Mouse (Mus musculus): ENCODE measurements around the gene Gstp1.

The Gstp1 gene

DNA sequence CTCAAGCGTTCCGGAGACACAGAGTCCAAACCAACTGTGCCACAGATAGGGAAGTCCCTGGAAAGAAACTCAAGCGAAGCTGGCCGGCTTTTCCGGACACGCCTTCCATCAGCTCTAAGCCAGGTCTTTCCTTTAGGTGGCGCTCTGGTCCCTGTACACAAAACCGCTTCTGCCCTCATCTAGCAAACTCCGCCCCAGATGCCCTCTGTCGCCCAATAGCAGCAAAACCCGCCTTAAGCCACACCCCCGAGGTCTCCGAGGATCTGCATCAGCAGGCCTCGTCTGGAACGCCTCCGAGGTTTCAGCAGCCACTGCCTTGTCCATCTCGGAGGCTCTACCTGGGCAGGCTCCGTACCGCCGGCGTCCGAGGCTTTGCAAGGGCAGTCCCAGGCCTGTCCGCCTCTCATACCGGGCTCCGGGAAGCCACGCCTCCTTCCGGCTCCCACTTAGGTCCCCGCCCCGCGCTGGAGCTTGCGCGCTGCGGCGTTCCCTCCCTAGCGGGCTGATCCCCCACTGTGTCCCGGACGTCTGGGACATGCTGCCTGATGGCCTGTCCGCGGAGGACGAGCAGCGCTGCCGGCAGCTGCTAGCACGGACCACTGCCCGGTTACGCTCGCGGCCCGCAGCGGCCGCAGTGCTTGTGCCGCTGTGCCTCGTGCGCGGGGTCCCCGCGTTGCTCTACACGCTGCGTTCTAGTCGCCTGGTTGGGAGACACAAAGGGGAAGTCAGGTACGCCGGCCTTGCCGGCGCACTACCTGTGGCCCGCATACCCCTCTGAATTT lies 37.5 kb downstream of the Gstp1 start, which contains the start of the genes Nudt8 and Gm49405:
Gene Nudt8 (plus strand): TSS at position 462 of the 782 bp plus-strand sequence.
Gene Gm49405 (plus strand): TSS at position 508 of the 782 bp plus-strand sequence.
- peak; percentile 82 to 91 for DNase-seq (ENCODE audit: low spot score in 2 of 2)

DNA sequence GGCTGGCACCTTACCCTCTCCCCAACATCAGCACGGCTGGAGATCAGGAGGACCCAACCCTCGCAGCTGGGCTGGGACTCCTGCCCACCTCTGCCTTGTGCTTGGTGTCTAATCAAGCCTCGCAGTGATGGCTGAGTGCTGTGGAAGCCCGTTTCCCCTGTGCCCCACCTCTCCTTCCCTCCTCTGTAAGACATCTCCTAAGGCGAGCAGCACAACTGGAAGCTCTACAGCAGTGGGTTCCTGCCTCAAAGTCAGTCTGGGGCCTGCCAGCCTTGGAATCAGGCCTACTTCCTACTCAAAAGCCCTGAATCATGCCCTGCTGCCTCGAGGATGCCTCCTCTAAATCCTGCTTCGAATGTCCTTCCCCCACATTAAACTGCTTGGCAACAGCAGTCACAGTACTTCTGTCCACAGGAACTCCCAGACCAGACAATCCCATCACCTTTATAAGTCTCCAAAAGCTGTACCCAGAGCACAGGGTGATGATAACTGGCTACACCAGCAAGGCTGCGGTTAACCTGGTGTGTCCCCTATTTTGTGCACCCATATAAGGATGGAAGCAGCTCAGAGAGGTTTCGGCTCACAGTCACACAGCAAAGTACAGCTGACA lies 38.6 kb downstream of the Gstp1 start:
- DNase-seq (ENCODE audit: low spot score in 2 of 2), result no peak

DNA sequence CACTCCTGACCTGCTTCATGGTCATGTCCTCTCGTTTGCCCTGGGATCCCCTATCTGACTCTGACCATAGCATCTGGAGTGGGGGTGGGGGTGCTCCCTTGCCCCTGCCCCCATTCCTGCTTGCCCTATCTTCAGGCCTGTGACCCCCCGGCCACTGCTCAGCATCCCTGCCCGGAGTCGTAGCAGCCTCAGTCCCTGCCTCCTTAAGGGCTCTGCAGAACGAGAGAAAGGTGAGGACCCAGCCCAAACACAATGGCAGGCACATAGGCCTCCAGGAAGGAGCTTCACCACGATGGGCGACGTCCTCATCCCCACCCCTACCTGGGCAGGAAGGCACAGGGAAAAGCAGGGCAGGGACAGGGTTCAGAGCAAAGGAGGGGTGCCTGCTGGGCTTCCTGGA lies 39.5 kb downstream of the Gstp1 start:
- DNase-seq (ENCODE audit: low spot score in 2 of 2), result no peak

DNA sequence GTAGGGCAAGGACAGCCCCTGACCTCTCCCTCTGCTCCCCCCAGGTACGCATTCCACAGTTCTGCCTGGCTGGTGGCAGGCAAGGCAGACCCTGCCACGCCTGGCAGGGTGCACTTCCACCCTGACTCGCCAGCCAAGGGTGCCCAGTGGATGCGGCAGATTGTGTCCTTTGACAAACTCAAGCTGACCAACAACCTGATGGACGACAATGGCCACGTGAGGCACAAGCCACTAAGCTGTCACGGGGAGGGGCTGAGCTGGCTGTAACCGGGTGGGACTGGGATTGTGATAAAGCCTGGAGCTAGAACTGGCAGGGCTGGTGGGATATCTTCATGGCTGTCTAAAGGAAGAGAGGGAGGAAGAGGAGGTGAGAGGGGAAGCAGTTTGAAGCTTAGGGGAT lies 40.6 kb downstream of the Gstp1 start:
- DNase-seq (ENCODE audit: low spot score in 2 of 2), result no peak

DNA sequence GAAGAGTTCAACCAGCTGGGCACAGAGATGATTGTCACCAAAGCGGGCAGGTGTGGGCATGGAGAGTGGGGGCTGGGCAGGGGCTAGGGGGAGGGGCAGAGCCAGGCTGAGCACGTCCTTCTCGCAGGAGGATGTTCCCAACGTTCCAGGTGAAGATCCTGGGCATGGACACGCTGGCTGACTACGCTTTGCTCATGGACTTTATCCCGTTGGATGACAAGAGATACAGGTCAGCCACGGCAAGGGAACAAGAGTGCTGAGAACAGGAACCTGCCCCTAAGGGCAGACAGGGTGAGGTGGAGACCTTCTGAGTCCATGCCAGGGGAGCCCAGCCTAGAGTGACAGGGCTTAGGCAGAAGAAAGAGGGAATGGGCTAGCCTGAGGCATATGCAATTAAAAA lies 41.0 kb downstream of the Gstp1 start:
- no peak for DNase-seq (ENCODE audit: low spot score in 2 of 2)

DNA sequence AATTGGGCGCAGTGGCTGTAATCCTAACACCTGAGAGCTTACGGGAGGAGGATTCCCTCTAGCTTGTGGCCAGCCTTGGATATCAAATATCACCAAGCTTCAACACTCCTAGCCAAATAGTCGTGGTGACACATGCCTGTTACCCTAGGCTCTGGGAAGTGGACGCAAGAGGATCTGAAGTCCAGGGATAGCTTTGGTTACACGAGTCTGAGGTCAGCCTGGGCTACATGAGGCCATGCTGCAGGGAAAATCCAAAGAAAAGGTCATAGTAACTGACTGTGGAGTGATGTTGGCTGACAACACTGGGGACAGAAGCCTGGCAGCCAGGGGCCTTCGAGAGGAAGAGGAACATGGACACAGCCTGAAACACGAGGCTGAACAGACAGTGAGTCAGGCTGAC lies 41.7 kb downstream of the Gstp1 start:
- no peak for DNase-seq (ENCODE audit: low spot score in 2 of 2)

DNA sequence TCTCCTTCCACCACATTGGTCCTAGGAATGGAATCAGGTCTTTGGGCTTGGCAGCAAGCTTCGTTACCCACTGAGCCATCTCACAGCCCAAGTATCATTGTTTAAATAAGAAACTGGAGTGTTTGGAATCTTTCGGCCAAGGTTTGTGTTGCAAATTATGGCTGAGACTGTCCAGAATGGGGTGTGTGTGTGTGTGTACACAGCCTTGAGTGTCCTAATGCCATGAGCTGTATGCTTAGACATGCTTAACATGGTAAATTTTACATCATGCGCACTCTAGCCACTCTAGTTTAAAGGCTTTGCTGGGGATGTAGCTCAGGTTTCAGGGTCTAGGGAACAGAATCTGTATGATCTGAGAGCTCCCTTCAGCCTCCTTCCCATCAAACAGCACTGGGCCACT lies 42.3 kb downstream of the Gstp1 start:
- DNase-seq (ENCODE audit: low spot score in 2 of 2), result no peak

DNA sequence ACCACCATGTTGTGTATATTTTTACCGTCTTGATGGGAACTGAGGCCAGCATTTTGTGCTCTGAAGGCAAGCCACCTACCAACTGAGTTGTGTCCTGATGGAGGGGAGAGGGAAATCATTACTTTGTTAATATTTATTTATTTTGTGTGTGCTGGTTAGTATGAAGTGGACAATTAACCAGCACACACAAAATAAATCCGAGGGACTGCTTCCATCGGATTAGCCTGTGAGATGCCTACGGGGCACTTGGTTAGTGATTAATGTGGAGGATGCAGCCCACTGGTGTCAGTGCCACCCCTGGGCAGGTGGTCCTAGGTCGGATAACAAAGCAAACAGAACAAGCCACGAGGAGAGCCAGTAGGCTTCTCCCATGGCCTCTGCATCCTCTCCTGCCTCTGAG lies 42.9 kb downstream of the Gstp1 start:
- DNase-seq (ENCODE audit: low spot score in 2 of 2), result no peak

DNA sequence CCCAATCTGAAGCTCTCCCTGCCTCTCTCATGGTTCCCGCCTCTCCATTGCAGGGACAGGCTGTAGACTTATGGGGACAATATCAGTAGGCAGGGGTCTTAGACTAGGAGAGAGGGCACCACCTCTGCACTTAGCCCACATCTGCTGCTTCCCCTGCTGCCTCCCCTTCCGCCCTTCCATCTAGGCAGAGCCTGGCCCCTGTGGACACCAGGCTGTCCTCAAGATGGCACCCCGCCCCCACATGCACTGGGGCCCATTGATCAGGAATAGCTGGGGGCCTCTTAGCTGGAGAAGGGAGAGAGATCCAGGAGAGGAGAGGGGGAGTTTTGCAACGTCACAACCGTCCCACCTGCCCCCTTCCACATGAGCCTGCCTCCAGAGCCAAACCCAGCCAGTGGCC lies 45.4 kb downstream of the Gstp1 start, which contains the start of gene Tbx10:
Gene Tbx10 (plus strand): TSS at position 337 of the 400 bp plus-strand sequence.
- no peak for DNase-seq (ENCODE audit: low spot score in 2 of 2)

DNA sequence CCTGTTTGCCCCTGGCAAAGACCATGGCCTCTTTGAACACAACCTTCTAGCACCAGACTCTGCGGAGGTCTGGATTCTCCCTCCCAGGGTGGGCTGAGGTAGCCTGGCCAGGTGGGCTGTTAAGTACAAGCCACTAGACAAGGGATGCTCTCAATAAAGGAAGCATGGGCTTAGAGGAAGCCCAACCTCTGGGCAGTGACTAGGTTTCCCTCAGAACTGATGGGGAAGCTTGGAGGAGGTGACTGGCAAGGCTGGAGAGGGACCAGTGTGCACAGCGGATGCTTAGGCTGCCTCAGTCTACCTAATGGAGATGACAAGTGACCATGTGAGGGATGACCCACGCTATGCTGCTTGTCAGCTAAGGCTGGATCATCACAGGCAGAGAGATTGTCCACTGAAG lies 45.8 kb downstream of the Gstp1 start:
- DNase-seq (ENCODE audit: low spot score in 2 of 2), result no peak

DNA sequence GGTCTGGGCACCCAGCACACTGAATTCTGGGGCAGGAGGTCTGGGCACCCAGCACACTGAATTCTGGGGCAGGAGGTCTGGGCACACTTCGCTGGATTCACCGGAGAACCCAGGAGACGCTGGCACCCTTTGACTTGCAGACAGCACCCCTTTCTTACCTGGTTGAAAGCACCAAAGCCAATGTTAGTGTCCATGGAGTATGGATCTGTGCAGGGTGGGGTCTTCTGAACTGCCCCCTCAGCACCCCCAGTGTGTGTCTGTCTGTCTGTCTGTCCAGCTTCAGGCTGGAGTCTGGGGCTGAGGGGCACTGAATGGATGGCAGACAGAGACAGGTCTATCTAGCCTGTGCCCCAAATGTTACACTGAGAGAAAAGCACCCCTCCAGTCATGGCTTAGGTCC lies 46.2 kb downstream of the Gstp1 start:
- DNase-seq (ENCODE audit: low spot score in 2 of 2), result no peak

DNA sequence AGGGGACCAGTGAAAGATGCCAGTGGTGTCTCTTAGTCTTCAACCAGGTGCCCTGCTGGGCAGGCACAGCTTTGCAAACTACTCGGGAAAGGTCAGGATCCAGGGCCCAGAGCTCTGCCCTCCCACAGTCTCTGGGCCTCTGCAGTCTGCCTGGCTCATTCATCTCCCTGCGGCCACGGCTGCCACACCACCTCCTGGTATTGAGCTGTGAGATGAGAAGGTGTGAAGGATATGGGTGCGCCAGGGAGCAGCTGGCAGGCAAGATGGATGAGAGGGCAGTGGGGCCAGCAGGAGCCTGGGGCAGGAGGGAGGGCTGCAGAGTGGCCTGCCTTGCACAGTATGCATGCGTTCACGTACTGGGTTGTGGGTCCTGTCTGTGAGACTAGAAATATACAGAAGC lies 47.0 kb downstream of the Gstp1 start:
- no peak for DNase-seq (ENCODE audit: low spot score in 2 of 2)

DNA sequence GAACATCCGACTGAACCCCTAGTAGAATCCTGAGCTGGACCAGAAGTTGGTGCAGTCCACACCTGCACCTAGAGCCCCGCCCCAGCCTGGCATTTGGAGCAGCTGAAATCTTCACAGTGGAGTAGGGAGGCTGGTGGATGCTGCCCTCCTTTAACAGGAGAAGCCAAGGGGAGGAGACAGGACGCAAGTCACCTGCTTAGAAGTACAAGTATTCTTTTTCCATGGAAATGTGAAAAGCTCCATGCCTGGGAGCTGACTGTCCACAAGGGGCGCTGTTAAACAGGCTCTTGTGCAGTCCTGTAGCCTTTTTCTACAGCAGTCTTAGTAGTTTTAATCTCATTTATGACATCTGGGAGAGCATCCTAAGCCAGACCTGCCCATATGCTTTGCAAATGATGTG lies 49.0 kb downstream of the Gstp1 start:
- DNase-seq (ENCODE audit: low spot score in 2 of 2), result no peak

DNA sequence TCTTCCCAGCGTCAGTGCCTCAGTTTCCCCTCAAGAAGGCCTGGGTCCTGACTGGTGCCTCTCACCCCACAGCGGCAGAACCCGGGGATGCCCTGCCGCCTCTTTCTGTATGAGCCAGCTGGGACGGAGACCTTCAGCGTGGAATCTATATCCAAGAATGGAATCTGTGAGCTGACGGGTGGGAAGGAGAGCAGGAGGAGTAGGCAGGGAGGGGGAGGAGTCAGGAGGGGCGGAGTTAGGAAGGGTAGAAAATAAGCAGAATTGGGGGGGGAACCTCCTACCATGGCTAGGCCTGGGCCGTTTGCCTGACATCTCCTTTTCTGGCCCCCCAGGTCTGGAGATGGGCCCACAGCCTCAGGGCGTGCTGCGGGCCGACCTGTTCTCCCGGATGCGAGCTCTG lies 49.7 kb downstream of the Gstp1 start:
- no peak for DNase-seq (ENCODE audit: low spot score in 2 of 2)

DNA sequence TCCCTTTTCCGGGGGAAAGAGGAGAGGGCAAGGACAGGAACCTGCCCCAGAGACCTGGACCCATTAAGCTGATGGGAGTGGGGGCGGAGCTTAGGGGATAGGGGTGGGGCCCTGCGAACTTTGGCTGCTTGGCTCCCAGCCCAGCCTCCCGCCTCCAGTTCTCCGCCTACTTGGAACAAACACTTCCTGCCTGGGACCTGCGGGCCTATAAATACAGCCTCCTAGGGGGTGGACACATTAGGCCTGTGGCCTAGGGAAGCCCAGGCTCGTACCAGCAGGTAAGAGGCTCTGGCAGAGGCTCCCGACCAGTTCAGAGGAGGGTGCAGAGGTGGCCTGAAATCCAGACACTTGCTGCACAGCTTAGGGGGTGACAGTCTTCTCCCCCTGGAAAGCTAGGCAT lies 51.5 kb downstream of the Gstp1 start, which contains the start of gene Acy3:
Gene Acy3 (plus strand): TSS at position 237 of the 400 bp plus-strand sequence.
- DNase-seq (ENCODE audit: low spot score in 2 of 2), result peak in 1 of 2 experiments; percentile 32

All from cerebellum, postnatal 4 days (tissue).